1 mouse cellular context compared by ENCODE assay signal in genomic region chr5:135643869-135644268, GRCm38 (mm10).
TF ChIP-seq lines count a peak whose summit lies in the region.

No protein-coding gene starts in this region.

TF ChIP-seq in MEL, 35 proteins besides CTCF, POLR2A, EP300 and RAD21 (continued from another document):
- no peak for TF ChIP-seq MEF2A (IDR thresholded peaks at IDR 0.05; ENCODE audit: extremely low read depth, insufficient replicate concordance, low read depth, low read length, poor library complexity, severe bottlenecking)
- no peak for TF ChIP-seq USF1 (IDR thresholded peaks at IDR 0.05; ENCODE audit: low read depth, low read length)
- TF ChIP-seq MYC (IDR thresholded peaks at IDR 0.05; ENCODE audit: low read depth, low read length) = no peak
- TF ChIP-seq MAZ (IDR thresholded peaks at IDR 0.05; ENCODE audit: low read depth, low read length) = no peak
- TF ChIP-seq ZMIZ1 (IDR thresholded peaks at IDR 0.05; ENCODE audit: low read depth, low read length) = no peak
- TF ChIP-seq KAT2A (conservative IDR thresholded peaks at IDR 0.05; ENCODE audit: low read depth, low read length) = no peak
- TF ChIP-seq ETS1 (IDR thresholded peaks at IDR 0.05; ENCODE audit: low read depth, low read length) = no peak
- no peak for TF ChIP-seq GABPA (IDR thresholded peaks at IDR 0.05; ENCODE audit: low read depth, low read length)
- TF ChIP-seq MYB (IDR thresholded peaks at IDR 0.05; ENCODE audit: low read depth, low read length) = no peak
- no peak for TF ChIP-seq ZKSCAN1 (IDR thresholded peaks at IDR 0.05; ENCODE audit: low read depth, low read length)
